Mouse (Mus musculus): ENCODE measurements around the gene Ids.
"Not testable (repeated sequence)": the region's sequence is repeated elsewhere in the genome, so short reads cannot be mapped to it uniquely, and the experiment has no call there.

The Ids gene

DNA sequence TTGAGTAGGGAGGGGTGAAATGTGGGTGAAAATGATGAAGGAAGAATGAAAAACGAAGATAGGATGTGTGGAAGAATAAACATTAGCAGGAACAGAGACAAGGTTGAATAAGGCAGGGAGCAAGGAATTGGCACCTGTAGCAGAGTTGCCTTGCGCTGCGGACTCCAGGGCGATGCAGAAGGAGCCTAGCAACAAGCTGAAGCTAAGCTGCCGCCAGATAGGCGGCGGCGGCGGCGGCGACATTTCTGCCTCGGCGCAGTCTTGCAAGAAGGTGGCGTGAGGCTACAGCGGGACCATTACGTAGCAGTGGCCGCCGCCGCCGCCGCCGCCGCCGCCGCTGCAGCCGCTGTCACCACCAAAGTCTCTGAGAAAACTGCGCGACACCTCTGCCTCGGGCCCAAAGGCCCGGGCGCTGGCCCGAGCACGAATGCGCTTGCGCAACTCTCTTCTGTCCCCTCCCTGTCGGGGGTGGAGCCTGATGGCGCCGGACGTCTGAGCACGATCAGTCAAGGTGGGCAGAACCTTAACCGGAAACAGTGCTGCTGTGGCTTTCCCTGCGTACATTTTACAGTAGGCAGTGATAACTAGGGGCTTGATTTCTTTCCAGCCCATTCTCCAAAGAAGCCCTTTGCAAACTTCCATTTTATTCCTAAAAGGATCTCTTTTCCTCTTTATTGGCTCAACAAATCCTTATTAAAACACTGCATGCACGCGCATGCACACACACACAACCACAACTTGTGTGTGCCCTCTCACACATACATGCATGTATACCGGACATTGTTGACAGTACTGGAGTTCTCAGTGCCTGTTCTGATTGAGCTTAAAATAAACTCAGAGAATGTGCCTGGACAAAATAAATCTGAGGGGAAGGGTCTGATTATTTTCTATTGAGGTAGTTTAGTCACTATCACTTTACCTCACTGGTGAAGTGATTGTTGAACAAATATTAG, at the start of gene Ids:
TSS of gene Ids (minus strand) at position 424 of the 953 bp plus-strand sequence.
- DNase-seq: peak; percentile 89

DNA sequence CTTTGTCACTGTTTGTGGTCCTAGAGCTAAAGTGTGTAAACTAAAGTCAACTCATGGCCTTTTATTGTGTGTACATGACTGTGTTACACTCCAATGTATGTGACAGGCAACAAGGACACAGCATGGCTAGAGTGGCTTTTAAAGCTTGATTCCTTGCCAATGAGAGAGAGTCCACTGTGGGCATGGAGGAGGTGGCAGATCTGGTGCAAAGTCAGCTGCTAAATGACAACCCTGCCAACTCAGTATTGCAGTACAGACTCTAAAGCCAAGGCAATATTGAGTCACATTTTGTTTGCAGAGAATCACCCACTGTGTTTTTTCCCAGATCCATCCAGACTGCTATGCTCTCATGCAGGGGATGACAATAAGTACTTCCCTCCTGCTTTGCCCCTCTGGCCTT, 27.8 kb upstream of the Ids start:
- DNase-seq: not testable (repeated sequence)

DNA sequence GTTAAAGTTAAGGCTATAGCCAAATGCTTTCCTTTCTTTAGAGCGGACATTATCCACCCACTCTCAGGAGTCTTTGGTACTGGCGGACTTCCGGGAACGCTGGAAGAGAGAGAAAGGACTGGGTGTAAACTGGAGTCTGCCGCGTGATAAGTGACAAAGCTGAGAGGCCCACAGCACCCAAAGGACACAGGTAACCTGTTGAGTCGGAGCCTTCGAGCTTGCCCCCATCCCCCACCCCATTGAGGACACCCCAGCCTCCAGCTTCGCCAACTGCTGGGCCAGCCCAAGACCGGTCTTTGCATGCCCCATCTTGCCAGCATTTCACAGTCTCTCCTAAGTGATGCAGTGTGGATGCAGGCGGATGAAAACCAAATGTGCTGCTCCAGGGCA, 21.1 kb upstream of the Ids start:
- no peak for DNase-seq

DNA sequence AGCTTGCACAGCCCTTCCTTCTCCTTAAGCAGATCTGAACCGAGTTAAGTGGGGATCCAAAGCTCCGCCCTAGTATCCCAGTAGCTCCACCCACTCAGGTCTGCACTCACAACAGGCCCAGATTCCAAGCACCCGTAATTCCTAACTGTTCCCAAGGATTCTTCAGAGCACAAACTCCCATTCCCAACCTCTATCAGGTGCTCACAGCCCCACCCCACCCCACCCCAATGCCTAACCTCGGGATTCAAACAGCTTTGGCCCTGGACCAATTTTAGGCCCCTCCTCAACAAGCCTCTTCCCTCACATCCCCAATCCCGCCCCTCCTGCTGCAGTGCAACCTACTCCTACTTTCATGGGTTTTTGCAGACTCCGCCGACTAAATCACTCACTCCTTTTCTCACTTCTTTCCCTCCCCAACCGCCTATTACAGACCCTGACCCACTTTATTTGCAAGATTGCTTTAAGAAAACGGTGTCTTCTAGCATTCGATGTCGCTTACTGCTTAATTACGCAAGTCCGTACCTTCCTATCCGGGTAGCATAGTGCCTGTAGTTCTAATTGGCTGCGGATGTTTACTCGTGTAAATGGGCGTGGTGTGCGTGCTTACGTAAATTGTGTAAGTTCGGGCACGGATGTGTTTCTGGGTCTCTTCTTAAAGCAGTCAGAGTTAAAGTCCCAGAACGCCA, 20.5 kb upstream of the Ids start, which contains the start of gene 1110012L19Rik:
TSS of gene 1110012L19Rik (plus strand) at position 602 of the 686 bp plus-strand sequence.
- peak; percentile 80 for DNase-seq

DNA sequence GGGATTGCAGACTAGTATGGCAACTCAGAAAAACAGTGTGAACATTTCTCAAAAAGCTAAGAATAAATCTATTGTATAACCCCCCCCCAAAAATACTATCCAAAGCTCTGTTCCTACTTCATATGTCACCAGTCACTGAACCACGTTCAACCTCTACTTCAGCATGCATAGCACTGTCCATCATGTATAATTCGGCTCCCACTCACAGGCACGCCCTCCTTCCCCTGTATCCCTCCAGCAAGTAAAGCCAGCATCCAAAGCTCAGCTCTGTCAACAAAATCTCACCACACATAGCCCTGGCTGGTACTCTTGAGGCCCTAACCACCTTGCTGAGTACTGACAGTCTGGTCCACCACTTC, 20.0 kb upstream of the Ids start:
- no peak for DNase-seq

DNA sequence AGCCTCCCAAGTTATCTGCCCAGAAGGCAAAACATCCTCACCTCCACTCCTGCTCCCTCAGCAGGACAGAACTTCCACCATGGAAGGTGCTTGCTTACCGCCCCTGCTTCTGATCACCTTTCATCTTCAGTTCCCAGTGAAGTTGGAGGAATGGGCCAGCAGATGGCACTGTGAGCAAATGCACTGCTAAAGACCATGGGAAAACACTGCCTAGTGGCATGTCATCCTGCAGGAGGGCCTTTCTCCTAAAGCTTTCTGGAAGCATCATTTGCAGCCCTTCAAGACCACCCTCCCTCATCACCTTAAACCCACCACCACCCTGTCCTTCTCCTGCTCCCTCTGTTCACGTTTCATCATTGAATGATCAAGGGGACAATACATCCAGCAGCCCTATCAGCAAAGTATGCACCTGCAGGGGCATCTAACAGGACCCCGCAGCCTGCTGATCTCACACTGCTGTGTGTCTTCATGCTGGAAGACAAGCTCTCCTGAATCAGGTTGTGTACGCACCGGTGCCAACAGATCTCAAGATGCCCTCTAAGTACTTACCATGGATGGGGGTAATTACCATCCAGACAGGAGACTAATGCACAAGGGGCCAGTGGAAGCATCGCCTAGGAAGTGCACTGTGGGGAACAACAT, 9.7 kb upstream of the Ids start:
- DNase-seq: not testable (repeated sequence)

DNA sequence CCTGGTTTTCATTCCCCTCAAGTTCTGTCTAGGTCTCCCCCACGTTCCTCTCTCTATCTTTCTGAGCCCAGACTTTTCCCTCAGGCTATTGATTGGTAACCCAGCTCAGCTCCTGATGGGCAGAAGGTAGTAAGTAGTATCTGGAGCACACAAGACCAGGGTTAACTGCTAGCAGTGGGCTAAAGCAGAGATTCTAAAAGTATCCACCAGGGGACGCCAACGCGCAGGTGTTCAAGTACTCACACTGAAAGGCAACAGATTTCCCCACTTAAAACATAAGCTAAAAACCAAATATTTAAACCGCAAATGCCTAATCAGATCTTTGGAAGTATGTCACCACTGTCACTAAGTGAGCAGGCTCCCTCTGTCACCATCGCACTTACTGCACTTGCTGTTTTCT, 4.9 kb upstream of the Ids start:
- not testable (repeated sequence) for DNase-seq

DNA sequence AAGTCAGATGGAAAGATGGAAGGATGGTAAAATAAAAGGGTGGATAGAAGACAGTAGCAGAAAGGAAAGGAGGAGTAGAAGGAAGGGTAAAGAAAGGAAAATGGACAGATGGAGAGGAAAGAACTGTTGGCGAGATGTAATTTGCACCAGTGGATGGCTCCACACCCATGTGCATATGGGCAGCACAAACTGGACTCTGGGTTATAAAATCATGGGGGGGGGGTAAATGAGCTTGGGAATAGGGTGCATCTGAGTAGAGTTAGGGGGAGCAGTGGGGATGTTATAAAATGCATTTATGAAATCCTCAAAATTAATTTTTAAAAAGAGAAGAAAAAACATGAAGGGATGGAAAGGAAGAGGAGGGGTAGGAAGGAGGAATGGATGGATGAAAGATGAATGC, 682 bp downstream of the Ids start:
- no peak for DNase-seq

DNA sequence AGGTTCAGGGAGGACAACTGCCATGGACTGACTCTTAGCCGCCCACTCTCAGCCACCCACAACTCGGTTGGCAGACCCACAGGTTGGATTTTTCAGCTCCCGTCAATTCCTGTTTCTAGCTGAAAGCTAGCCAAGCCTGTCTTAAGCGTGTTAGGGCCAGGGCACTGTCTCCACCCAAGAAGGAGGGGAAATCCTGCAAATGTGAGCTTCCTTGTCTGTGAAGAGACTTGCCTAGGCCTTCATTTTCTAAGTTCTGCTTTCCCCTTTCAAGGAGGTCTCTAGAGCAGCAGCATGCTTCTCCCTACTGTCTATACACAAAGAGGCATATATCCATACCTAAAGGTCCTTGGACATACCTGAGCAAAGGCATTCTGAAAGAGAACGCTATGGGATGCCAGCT, 1.4 kb downstream of the Ids start:
- DNase-seq: no peak

DNA sequence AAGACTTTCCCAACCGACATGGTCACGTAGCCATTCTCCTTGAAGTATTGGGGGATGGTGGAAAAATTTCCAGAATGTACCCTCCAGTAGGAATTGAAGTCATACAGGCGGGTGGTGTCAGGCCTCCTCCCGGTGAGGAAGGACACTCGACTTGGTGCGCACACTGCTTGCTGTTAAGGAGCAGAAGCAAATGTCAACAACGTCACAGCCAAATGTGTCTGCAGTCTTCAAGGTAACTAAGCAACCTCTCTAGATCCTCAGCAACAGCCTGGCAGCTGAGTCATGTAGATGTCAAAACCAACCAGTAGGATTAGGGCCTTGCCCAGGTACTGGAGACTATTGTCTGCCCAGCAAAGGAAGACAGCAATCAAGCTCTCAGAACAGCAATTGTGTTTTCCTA, 1.9 kb downstream of the Ids start:
- no peak for DNase-seq

DNA sequence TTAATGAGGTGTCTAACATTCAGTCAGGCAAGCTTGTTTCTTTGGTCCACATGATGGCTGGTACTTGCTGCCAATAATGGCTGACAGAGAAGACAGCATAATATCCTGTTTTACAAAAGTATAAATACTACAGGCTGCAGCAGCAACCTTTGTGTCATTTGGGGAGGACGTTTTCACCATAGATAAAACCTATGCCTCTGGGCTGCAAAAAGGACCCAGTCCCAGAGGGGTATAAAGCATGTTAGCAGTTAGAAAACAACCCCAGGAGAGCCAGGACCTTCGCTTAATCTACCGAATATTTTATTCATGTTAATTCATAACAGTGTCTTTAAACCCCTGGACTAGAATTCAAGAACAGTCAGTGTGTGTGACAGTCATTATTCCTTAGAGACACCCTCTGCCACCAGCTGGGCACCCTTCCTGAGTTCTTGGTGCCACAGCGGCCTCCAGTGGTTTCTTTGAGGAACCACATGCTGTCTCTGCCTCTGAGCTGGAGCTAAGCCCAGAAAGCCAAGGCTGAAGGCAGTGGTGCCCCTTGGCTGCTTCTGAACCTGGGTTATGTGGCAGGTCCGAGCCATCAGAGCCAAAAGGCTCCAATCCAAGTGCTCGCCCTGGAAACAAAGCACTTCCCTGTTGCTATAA, 34.6 kb downstream of the Ids start:
- peak; percentile 66 for DNase-seq

DNA sequence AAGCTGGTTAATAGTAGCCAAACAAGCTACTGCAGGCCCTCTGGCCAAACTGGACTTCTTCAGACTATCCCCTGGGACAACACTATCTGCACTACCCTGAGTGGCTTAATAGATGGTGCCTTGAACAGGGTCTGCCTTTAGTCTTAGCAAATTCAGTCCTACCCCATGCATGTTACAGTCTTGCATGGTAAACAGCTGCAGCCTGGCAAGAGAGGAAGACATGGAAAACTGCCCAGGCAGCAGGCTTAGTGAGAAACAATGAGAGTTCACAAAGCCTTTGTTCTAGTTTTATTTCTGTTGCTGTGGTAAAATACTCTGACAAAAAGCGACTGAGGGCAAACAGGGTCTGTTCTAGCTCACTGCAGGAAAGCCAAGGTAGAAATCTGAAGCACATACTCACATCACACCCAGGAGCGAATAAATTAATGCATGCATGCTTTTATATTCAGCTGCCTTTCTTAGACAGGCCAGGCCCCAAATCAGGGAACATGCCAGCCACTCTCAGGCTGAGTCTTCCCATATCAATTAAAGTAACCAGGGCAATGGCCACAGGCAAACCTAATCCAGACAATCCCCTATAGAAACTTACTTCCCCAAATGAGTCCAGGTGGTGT, 36.2 kb downstream of the Ids start:
- no peak for DNase-seq

DNA sequence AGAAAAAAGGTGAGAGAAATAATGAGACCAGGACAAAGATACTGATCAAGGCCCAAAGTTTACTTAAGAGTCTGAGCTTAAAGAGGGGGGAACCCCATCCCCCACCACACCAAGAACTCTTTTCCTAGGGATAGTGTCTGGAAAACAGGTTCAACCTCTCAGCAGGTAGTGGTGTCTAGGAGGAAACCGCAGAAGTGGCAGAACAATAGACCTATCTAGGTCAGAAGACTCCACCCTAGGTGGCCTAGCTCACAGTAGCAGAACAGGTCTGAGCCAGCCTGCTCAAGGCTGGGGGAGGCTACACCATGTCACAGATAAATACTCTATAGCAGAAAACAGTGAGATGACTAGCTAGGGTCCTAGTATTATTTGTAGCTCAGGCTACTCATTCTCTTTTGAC, 37.2 kb downstream of the Ids start:
- DNase-seq: no peak

DNA sequence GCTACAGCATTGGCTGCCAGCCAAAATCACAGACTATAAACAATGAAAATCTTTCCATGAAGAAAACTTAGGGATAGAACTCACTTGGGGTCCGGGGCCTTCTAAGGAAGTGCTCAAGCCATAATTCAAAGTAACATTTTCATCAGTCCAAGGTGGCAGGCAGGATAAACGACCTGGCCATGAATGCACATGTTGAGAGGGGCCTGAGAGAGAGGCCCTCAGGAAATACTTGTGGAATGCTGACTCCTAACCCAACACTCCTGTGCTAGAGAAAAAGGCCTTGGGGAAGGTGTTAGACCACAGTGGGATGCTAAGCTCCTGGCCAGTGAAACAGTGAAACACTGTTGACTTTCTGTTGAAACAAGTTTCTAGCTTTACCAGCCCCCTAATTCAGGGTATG, 45.6 kb downstream of the Ids start:
- no peak for DNase-seq

DNA sequence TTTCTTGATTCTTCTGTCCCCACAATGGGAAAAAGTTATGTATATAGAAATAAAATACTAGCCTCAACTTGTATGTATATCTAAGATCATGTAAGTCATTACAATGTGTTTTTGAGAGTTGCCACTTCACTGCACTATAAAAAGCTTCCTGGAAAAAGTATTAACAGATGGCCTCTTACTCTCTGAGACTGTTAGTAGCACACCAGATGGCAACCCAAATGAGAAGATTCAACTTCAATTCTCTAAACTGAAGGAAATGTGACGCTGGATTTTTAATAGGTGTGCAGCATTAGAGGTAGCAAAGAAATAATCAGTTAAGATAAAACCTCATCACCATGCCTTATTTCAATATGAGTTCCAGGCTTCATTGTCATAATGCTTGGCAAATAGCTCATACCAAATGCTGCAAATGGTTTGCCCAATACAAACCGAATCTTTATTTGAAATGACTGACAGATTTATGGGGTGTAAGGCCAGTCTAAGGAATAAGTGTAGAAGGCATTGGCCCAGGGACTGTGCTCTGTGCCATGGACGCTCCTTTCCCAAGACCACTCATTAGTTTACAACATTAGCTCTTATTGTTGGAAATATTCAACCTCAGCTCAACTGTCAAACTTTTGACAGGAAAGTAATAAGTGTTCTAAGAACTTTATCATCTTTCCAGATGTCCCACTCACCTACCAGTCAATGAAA, 49.8 kb downstream of the Ids start:
- no peak for DNase-seq
